Mouse (Mus musculus): ENCODE measurements around the gene Gm37240. TPM values are rescaled to one million over a fixed set of nuclear protein-coding genes. Genes with fewer than 3 reads are reported as not detected.
"Not testable (repeated sequence)": the region's sequence is repeated elsewhere in the genome, so short reads cannot be mapped to it uniquely, and the experiment has no call there.

Gene Gm37240
- polyA plus RNA-seq, 1 experiment from 2014 or later, result 0.82 TPM

GRCm38 (mm10) chr3:84665255-84666073 is 1221.9 kb downstream of the Gm37240 start:
- peak overlapping the region; percentile 46 for H3K4me2 ChIP-seq (ENCODE audit: low read depth)
- ATAC-seq (ENCODE audit: insufficient read depth, low FRiP score, low TSS enrichment), result 0 out of 2 replicates have a peak, but pooled peaks have one; percentile 41
- peak overlapping the region; percentile 15; the same call in 1 of the 2 replicates for H3K4me3 ChIP-seq (ENCODE audit: low read depth, low read length)
- H3K36me3 ChIP-seq (ENCODE audit: control insufficient read depth, insufficient read depth, low read length), result no peaks in the 10 kb centered on the region
- peak; percentile 38 for DNase-seq (ENCODE audit: low spot score)
- H3K27me3 ChIP-seq (ENCODE audit: control insufficient read depth, insufficient read depth, low read length), result peaks cover 3% of the 10 kb centered on the region
- peak overlapping the region; percentile 32 for H3K9ac ChIP-seq (ENCODE audit: low read length)
- no peak overlapping the region for H3K27ac ChIP-seq (ENCODE audit: low read depth, low read length)
- no peaks in the 10 kb centered on the region for H3K9me3 ChIP-seq (ENCODE audit: control insufficient read depth, low read length)
- H3K4me1 ChIP-seq (ENCODE audit: control insufficient read depth, insufficient read depth, low read length), result peaks cover 7% of the 10 kb centered on the region
- WGBS, result 3% methylated on average over 21 of the region's 21 CpGs

GRCm38 (mm10) chr3:84664686-84665085 is 1222.6 kb downstream of the Gm37240 start:
- no peak for DNase-seq (ENCODE audit: low spot score)
- Histone ChIP-seq H3K9ac (ENCODE audit: low read length) (no peak overlapping the region), H3K4me2 (ENCODE audit: low read depth) (no peak overlapping the region), H3K27me3 (ENCODE audit: control insufficient read depth, insufficient read depth, low read length) (peaks cover 3% of the 10 kb centered on the region), H3K4me1 (ENCODE audit: control insufficient read depth, insufficient read depth, low read length) (peaks cover 7% of the 10 kb centered on the region), H3K36me3 (ENCODE audit: control insufficient read depth, insufficient read depth, low read length) (no peaks in the 10 kb centered on the region), H3K4me3 (ENCODE audit: low read depth, low read length) (no peak overlapping the region), H3K27ac (ENCODE audit: low read depth, low read length) (no peak overlapping the region), H3K9me3 (ENCODE audit: control insufficient read depth, low read length) (no peaks in the 10 kb centered on the region)
- 67% methylated on average over 8 of the region's 8 CpGs for WGBS
- ATAC-seq (ENCODE audit: insufficient read depth, low FRiP score, low TSS enrichment), result no peak

- peaks cover 3% of the 10 kb centered on the region for H3K27me3 ChIP-seq (ENCODE audit: control insufficient read depth, insufficient read depth, low read length)
- WGBS, result 88% methylated on average over 4 of the region's 4 CpGs
- ATAC-seq (ENCODE audit: insufficient read depth, low FRiP score, low TSS enrichment), result no peak
Measured at GRCm38 (mm10) chr3:84663858-84664257, 1223.5 kb downstream of the Gm37240 start.

GRCm38 (mm10) chr3:84663079-84663478 is 1224.2 kb downstream of the Gm37240 start:
- no peak for DNase-seq (ENCODE audit: low spot score)
- H3K36me3 ChIP-seq (ENCODE audit: control insufficient read depth, insufficient read depth, low read length), result no peaks in the 10 kb centered on the region
- peaks cover 7% of the 10 kb centered on the region for H3K4me1 ChIP-seq (ENCODE audit: control insufficient read depth, insufficient read depth, low read length)
- 83% methylated on average over 12 of the region's 12 CpGs for WGBS
- H3K4me3 ChIP-seq (ENCODE audit: low read depth, low read length), result no peak overlapping the region
- no peak overlapping the region for H3K9ac ChIP-seq (ENCODE audit: low read length)
- no peak overlapping the region for H3K27ac ChIP-seq (ENCODE audit: low read depth, low read length)
- no peak for ATAC-seq (ENCODE audit: insufficient read depth, low FRiP score, low TSS enrichment)
- peaks cover 3% of the 10 kb centered on the region for H3K27me3 ChIP-seq (ENCODE audit: control insufficient read depth, insufficient read depth, low read length)
- no peaks in the 10 kb centered on the region for H3K9me3 ChIP-seq (ENCODE audit: control insufficient read depth, low read length)
- H3K4me2 ChIP-seq (ENCODE audit: low read depth), result no peak overlapping the region

More at GRCm38 (mm10) chr3:84663858-84664257, 1223.5 kb downstream of the Gm37240 start:
- Histone ChIP-seq H3K36me3 (ENCODE audit: control insufficient read depth, insufficient read depth, low read length) (no peaks in the 10 kb centered on the region), H3K9me3 (ENCODE audit: control insufficient read depth, low read length) (no peaks in the 10 kb centered on the region), H3K27ac (ENCODE audit: low read depth, low read length) (no peak overlapping the region), H3K9ac (ENCODE audit: low read length) (no peak overlapping the region), H3K4me2 (ENCODE audit: low read depth) (no peak overlapping the region), H3K4me3 (ENCODE audit: low read depth, low read length) (no peak overlapping the region), H3K4me1 (ENCODE audit: control insufficient read depth, insufficient read depth, low read length) (peaks cover 7% of the 10 kb centered on the region)
- DNase-seq (ENCODE audit: low spot score), result no peak

- no peak for DNase-seq (ENCODE audit: low spot score)
- H3K27ac ChIP-seq (ENCODE audit: low read depth, low read length), result no peak overlapping the region
- H3K9me3 ChIP-seq (ENCODE audit: control insufficient read depth, low read length), result no peaks in the 10 kb centered on the region
- ATAC-seq (ENCODE audit: insufficient read depth, low FRiP score, low TSS enrichment), result no peak
- no peak overlapping the region for H3K9ac ChIP-seq (ENCODE audit: low read length)
- H3K4me2 ChIP-seq (ENCODE audit: low read depth), result no peak overlapping the region
- peaks cover under 1% of the 10 kb centered on the region for H3K4me1 ChIP-seq (ENCODE audit: control insufficient read depth, insufficient read depth, low read length)
- no peak overlapping the region for H3K4me3 ChIP-seq (ENCODE audit: low read depth, low read length)
- 81% methylated on average over 2 of the region's 2 CpGs for WGBS
- no peaks in the 10 kb centered on the region for H3K36me3 ChIP-seq (ENCODE audit: control insufficient read depth, insufficient read depth, low read length)
- no peaks in the 10 kb centered on the region for H3K27me3 ChIP-seq (ENCODE audit: control insufficient read depth, insufficient read depth, low read length)
Measured at GRCm38 (mm10) chr3:84660380-84660779, 1226.9 kb downstream of the Gm37240 start.

GRCm38 (mm10) chr3:84658872-84659271 is 1228.4 kb downstream of the Gm37240 start:
- H3K27ac ChIP-seq (ENCODE audit: low read depth, low read length), result no peak overlapping the region
- WGBS, result 96% methylated on average over 2 of the region's 2 CpGs
- H3K4me3 ChIP-seq (ENCODE audit: low read depth, low read length), result no peak overlapping the region
- H3K36me3 ChIP-seq (ENCODE audit: control insufficient read depth, insufficient read depth, low read length), result no peaks in the 10 kb centered on the region
- no peak overlapping the region for H3K4me2 ChIP-seq (ENCODE audit: low read depth)
- H3K9me3 ChIP-seq (ENCODE audit: control insufficient read depth, low read length), result no peaks in the 10 kb centered on the region
- H3K4me1 ChIP-seq (ENCODE audit: control insufficient read depth, insufficient read depth, low read length), result no peaks in the 10 kb centered on the region
- DNase-seq (ENCODE audit: low spot score) (no peak), ATAC-seq (ENCODE audit: insufficient read depth, low FRiP score, low TSS enrichment) (no peak)
- no peak overlapping the region for H3K9ac ChIP-seq (ENCODE audit: low read length)
- H3K27me3 ChIP-seq (ENCODE audit: control insufficient read depth, insufficient read depth, low read length), result no peaks in the 10 kb centered on the region

- ATAC-seq (ENCODE audit: insufficient read depth, low FRiP score, low TSS enrichment), result no peak
- H3K36me3 ChIP-seq (ENCODE audit: control insufficient read depth, insufficient read depth, low read length), result no peaks in the 10 kb centered on the region
- no peak overlapping the region for H3K4me2 ChIP-seq (ENCODE audit: low read depth)
- WGBS, result 89% methylated on average over 7 of the region's 7 CpGs
- H3K27me3 ChIP-seq (ENCODE audit: control insufficient read depth, insufficient read depth, low read length), result no peaks in the 10 kb centered on the region
- DNase-seq (ENCODE audit: low spot score), result no peak
- no peak overlapping the region for H3K27ac ChIP-seq (ENCODE audit: low read depth, low read length)
- H3K4me1 ChIP-seq (ENCODE audit: control insufficient read depth, insufficient read depth, low read length), result no peaks in the 10 kb centered on the region
- no peak overlapping the region for H3K4me3 ChIP-seq (ENCODE audit: low read depth, low read length)
- no peaks in the 10 kb centered on the region for H3K9me3 ChIP-seq (ENCODE audit: control insufficient read depth, low read length)
- H3K9ac ChIP-seq (ENCODE audit: low read length), result no peak overlapping the region
Measured at GRCm38 (mm10) chr3:84658017-84658416, 1229.3 kb downstream of the Gm37240 start.

- Histone ChIP-seq H3K4me1 (ENCODE audit: control insufficient read depth, insufficient read depth, low read length) (no peaks in the 10 kb centered on the region), H3K36me3 (ENCODE audit: control insufficient read depth, insufficient read depth, low read length) (no peaks in the 10 kb centered on the region), H3K27ac (ENCODE audit: low read depth, low read length) (no peak overlapping the region), H3K9me3 (ENCODE audit: control insufficient read depth, low read length) (no peaks in the 10 kb centered on the region), H3K27me3 (ENCODE audit: control insufficient read depth, insufficient read depth, low read length) (no peaks in the 10 kb centered on the region), H3K9ac (ENCODE audit: low read length) (no peak overlapping the region), H3K4me3 (ENCODE audit: low read depth, low read length) (no peak overlapping the region), H3K4me2 (ENCODE audit: low read depth) (no peak overlapping the region)
- DNase-seq (ENCODE audit: low spot score) (no peak), ATAC-seq (ENCODE audit: insufficient read depth, low FRiP score, low TSS enrichment) (no peak)
- 69% methylated on average over 6 of the region's 6 CpGs for WGBS
Measured at GRCm38 (mm10) chr3:84657240-84657639, 1230.1 kb downstream of the Gm37240 start.

GRCm38 (mm10) chr3:84655785-84656150 is 1231.5 kb downstream of the Gm37240 start:
- H3K9me3 ChIP-seq (ENCODE audit: control insufficient read depth, low read length); H3K4me3 ChIP-seq (ENCODE audit: low read depth, low read length); H3K36me3 ChIP-seq (ENCODE audit: control insufficient read depth, insufficient read depth, low read length); H3K27ac ChIP-seq (ENCODE audit: low read depth, low read length); H3K4me1 ChIP-seq (ENCODE audit: control insufficient read depth, insufficient read depth, low read length); H3K9ac ChIP-seq (ENCODE audit: low read length); ATAC-seq (ENCODE audit: insufficient read depth, low FRiP score, low TSS enrichment); DNase-seq (ENCODE audit: low spot score); H3K27me3 ChIP-seq (ENCODE audit: control insufficient read depth, insufficient read depth, low read length); H3K4me2 ChIP-seq (ENCODE audit: low read depth): not testable (repeated sequence)
- WGBS, result 80% methylated on average over 2 of the region's 2 CpGs

Measured in neural tube, embryonic 11.5 days (tissue).